Mouse (Mus musculus) testis, adult 2 months (tissue): ENCODE data around the gene Golim4.

Experiments used
- CTCF ChIP-seq: fragments of 200-500 bp; IDR thresholded peaks from 2 replicates; pipeline ENCODE4 v1.5.1; 2012; ENCODE audit warnings: low read depth, mild to moderate bottlenecking, inconsistent platforms, low read length, moderate library complexity; ENCODE audit not compliant: control insufficient read depth, insufficient read depth, insufficient replicate concordance
- POLR2A ChIP-seq: fragments of 200-500 bp; IDR thresholded peaks from 2 replicates; pipeline ENCODE4 v1.6.1; 2012; ENCODE audit warnings: low read depth, mild to moderate bottlenecking, inconsistent platforms, low read length, moderate library complexity; ENCODE audit not compliant: control insufficient read depth

DNA sequence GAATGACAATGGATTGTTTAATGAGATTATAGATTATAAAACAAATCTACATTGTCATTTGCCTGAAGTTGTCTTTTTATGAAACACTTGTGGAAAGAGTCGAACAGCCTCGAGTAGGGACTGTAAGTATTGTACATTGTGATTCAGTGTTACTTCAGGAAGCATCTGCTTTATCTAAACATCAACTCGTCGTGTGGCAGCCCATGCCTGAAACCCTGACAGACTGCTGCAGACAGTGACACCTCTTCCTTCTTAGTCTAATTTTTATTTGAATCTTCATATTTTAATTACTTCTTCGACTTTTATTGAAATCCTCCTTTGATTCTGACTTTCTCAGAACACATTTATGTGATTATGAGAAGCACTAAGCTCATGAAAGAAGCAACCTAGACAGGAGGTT lies 7.4 kb downstream of the Golim4 start:
- TF ChIP-seq CTCF (no peak), POLR2A (no peak)
